Mouse (Mus musculus) heart, embryonic 15.5 days (tissue): ENCODE results near the gene Bcl7c. TPM values are rescaled to one million over a fixed set of nuclear protein-coding genes. Genes with fewer than 3 reads are reported as not detected.
"Not testable (repeated sequence)": the region's sequence is repeated elsewhere in the genome, so short reads cannot be mapped to it uniquely, and the experiment has no call there.

Experiments used
- ATAC-seq: fragments of 200-750 bp; cut with Nextera tagmentation; replicated peaks from 2 replicates; pipeline ENCODE4 v1.8.0; 2017; ENCODE audit warnings: low read depth, moderate TSS enrichment; ENCODE audit not compliant: insufficient number of reproducible peaks, insufficient read depth, low FRiP score
- H3K27ac ChIP-seq: fragments of 300-500 bp; sonication (generic); 2 replicates; pipeline ENCODE4 v1.5.1; 2015; ENCODE audit warnings: mild to moderate bottlenecking, inconsistent platforms
- H3K27me3 ChIP-seq: fragments of 300-500 bp; sonication (generic); 2 replicates; pipeline ENCODE4 v1.6.1; 2015; ENCODE audit warnings: inconsistent platforms
- H3K36me3 ChIP-seq: fragments of 300-500 bp; sonication (generic); 2 replicates; pipeline ENCODE4 v1.6.1; 2015; ENCODE audit warnings: mild to moderate bottlenecking, inconsistent platforms
- H3K4me1 ChIP-seq: fragments of 300-500 bp; sonication (generic); replicated peaks from 2 replicates; pipeline ENCODE4 v1.6.1; 2015; ENCODE audit warnings: inconsistent platforms
- H3K4me2 ChIP-seq: fragments of 300-500 bp; sonication (generic); 2 replicates; pipeline ENCODE4 v1.6.1; 2015; ENCODE audit warnings: inconsistent platforms, mild to moderate bottlenecking, moderate library complexity
- H3K4me3 ChIP-seq: fragments of 300-500 bp; sonication (generic); 2 replicates; pipeline ENCODE4 v1.5.1; 2015; ENCODE audit warnings: mild to moderate bottlenecking, inconsistent platforms
- H3K9ac ChIP-seq: fragments of 300-500 bp; sonication (generic); 2 replicates; pipeline ENCODE4 v1.6.1; 2015; ENCODE audit warnings: mild to moderate bottlenecking, inconsistent platforms
- H3K9me3 ChIP-seq: fragments of 300-500 bp; sonication (generic); replicated peaks from 2 replicates; pipeline ENCODE4 v1.6.1; 2016; ENCODE audit warnings: inconsistent platforms
- WGBS: fragments of 180-500 bp; shearing (Covaris S2); methylation state at CpG from one replicate; pipeline ENCODE4 v1.1.7; 2015; ENCODE audit warnings: mixed read lengths; 5-methylcytosine and 5-hydroxymethylcytosine counted together
- polyA plus RNA-seq: library from polyadenylated mRNA; unstranded; fragments of >200 nt; fragmentation: Nextera tagmentation; extraction: Ambion mirVana; gene quantifications from 2 replicates; pipeline ENCODE4 v1.2.1, GENCODE M21; 2015

The Bcl7c gene
- polyA plus RNA-seq, 1 experiment from 2014 or later = 37.2 TPM

DNA sequence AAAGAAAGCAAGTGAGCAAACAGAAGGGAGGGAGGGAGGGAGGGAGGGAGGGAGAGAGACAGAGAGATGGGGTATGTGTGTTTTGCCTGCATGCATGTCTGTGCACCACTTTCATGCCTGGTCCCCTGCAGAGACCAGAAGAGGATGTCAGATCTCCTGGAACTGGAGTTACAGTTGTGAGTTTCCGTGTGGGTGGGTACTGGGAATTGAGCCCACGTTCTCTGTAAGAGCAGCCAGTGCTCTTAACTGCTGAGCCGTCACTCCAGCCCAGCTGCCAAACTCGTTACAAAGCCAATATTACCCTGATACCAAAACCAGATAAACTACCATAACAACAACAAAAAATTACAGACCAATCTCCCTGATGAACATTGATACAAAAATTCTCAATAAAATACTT lies 67.5 kb downstream of the Bcl7c start:
- Histone ChIP-seq H3K4me2 (no peak overlapping the region), H3K4me1 (peaks cover 9% of the 10 kb centered on the region), H3K36me3 (no peaks in the 10 kb centered on the region), H3K27ac (no peak overlapping the region), H3K4me3 (no peak overlapping the region), H3K9ac (no peak overlapping the region), H3K27me3 (no peaks in the 10 kb centered on the region), H3K9me3 (no peaks in the 10 kb centered on the region)
- ATAC-seq = no peak
- 28% methylated on average over 4 of the region's 4 CpGs for WGBS

DNA sequence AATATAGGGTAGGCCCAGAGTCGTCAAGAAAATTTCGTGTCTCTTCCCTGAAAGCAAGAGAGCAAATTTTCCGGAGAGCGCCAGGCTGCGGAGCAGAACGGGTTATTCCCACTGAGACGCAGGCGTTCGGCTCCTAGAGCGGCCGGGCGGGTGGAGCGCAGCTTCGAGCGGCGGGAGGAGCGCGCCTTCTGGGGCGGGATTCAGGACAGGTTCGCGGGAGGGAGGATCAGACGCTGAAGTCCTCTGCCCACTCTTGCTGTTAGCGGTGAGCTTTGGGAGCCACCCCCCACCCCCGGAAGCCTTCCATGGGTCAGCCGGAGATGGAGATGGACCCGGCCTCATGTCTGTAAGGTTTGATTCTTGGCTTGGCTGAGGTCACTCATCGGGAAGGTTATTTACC lies 71.8 kb downstream of the Bcl7c start:
- Histone ChIP-seq H3K36me3 (no peaks in the 10 kb centered on the region), H3K4me2 (peak overlapping the region; percentile 79), H3K27me3 (no peaks in the 10 kb centered on the region), H3K4me1 (peaks cover 9% of the 10 kb centered on the region), H3K9ac (peak overlapping the region; percentile 67), H3K27ac (no peak overlapping the region), H3K4me3 (peak overlapping the region; percentile 64), H3K9me3 (no peaks in the 10 kb centered on the region)
- peak; percentile 72 for ATAC-seq
- WGBS = under 1% methylated on average over 27 of the region's 27 CpGs

- no peak overlapping the region for H3K4me3 ChIP-seq
- no peak overlapping the region for H3K27ac ChIP-seq
- no peaks in the 10 kb centered on the region for H3K36me3 ChIP-seq
- H3K27me3 ChIP-seq = no peaks in the 10 kb centered on the region
- H3K4me1 ChIP-seq = no peaks in the 10 kb centered on the region
- no peaks in the 10 kb centered on the region for H3K9me3 ChIP-seq
- no peak overlapping the region for H3K4me2 ChIP-seq
- no peak for ATAC-seq
- no peak overlapping the region for H3K9ac ChIP-seq
- 82% methylated on average over 4 of the region's 4 CpGs for WGBS
Measured at GRCm38 (mm10) chr7:127631416-127631815, 77.3 kb downstream of the Bcl7c start.

DNA sequence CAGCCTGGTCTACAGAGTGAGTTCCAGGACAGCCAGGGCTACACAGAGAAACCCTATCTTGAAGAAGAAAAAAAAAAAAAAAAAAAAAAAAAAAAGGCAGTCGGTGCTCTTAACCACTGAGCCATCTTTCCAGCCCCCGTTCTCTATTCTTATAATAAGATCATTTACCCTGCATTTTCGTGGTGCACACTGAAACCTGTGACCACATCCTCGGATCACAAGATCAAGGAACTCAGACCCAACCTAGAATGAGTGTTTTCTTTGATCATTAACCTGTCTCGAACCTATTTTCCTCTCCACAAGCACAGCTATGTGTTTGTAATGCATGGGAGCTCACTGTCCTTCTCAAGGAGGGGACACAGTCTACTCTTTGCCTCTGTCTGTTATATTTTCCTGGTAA lies 80.1 kb downstream of the Bcl7c start:
- Histone ChIP-seq H3K9me3 (no peaks in the 10 kb centered on the region), H3K36me3 (no peaks in the 10 kb centered on the region), H3K4me2 (no peak overlapping the region), H3K27ac (no peak overlapping the region), H3K27me3 (no peaks in the 10 kb centered on the region), H3K4me3 (no peak overlapping the region), H3K9ac (no peak overlapping the region), H3K4me1 (no peaks in the 10 kb centered on the region)
- 69% methylated on average over 5 of the region's 5 CpGs for WGBS
- ATAC-seq = no peak

GRCm38 (mm10) chr7:127626471-127626870 lies 82.3 kb downstream of the Bcl7c start:
- Histone ChIP-seq H3K27me3 (no peaks in the 10 kb centered on the region), H3K36me3 (no peaks in the 10 kb centered on the region), H3K4me3 (no peak overlapping the region), H3K9ac (no peak overlapping the region), H3K27ac (no peak overlapping the region), H3K4me1 (no peaks in the 10 kb centered on the region), H3K4me2 (no peak overlapping the region), H3K9me3 (no peaks in the 10 kb centered on the region)
- WGBS = 82% methylated on average over 4 of the region's 4 CpGs
- no peak for ATAC-seq

- no peak for ATAC-seq
- no peak overlapping the region for H3K4me2 ChIP-seq
- no peaks in the 10 kb centered on the region for H3K27me3 ChIP-seq
- no peak overlapping the region for H3K27ac ChIP-seq
- H3K36me3 ChIP-seq = no peaks in the 10 kb centered on the region
- no peaks in the 10 kb centered on the region for H3K4me1 ChIP-seq
- no peaks in the 10 kb centered on the region for H3K9me3 ChIP-seq
- no peak overlapping the region for H3K9ac ChIP-seq
- WGBS = 97% methylated on average over 7 of the region's 7 CpGs
- H3K4me3 ChIP-seq = no peak overlapping the region
Measured at GRCm38 (mm10) chr7:127626039-127626438, 82.7 kb downstream of the Bcl7c start.

DNA sequence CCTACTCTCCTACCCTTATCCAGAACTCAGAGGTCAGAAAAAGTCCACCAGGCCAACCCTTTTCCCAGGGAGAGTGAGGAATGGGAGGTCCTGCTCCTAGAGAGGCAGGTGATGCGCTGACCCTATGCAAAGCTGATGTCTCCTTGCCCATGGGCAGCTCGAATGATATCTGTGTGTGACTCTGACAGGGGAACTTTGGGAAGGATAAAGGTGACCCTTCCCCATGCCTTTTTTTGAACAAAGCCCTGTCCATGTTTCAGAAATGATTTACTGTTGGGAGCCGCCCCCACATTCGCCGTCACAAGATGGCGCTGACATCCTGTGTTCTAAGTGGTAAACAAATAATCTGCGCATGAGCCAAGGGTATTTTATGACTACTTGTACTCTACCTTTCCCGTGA lies 90.3 kb downstream of the Bcl7c start:
- WGBS = 88% methylated on average over 7 of the region's 8 CpGs

GRCm38 (mm10) chr7:127617962-127618361 lies 90.8 kb downstream of the Bcl7c start:
- peaks cover 18% of the 10 kb centered on the region for H3K4me1 ChIP-seq
- WGBS = 59% methylated on average over 2 of the region's 2 CpGs
- H3K27me3 ChIP-seq = no peaks in the 10 kb centered on the region
- no peak overlapping the region for H3K4me3 ChIP-seq
- H3K9ac ChIP-seq = no peak overlapping the region
- ATAC-seq = no peak
- no peak overlapping the region for H3K27ac ChIP-seq
- no peaks in the 10 kb centered on the region for H3K9me3 ChIP-seq
- 0 out of 2 replicates have a peak, but pooled peaks cover under 1% of the 10 kb centered on the region for H3K36me3 ChIP-seq
- no peak overlapping the region for H3K4me2 ChIP-seq

More for the DNA sequence above, 90.3 kb downstream of the Bcl7c start:
- H3K4me3 ChIP-seq, H3K4me2 ChIP-seq, H3K9me3 ChIP-seq, H3K27me3 ChIP-seq, H3K27ac ChIP-seq, ATAC-seq, H3K36me3 ChIP-seq, H3K9ac ChIP-seq: not testable (repeated sequence)
- H3K4me1 ChIP-seq = peaks cover 17% of the 10 kb centered on the region

GRCm38 (mm10) chr7:127616881-127617280 lies 91.9 kb downstream of the Bcl7c start:
- H3K4me3 ChIP-seq = no peak overlapping the region
- H3K9ac ChIP-seq = no peak overlapping the region
- H3K27me3 ChIP-seq = no peaks in the 10 kb centered on the region
- no peak overlapping the region for H3K4me2 ChIP-seq
- peaks cover 18% of the 10 kb centered on the region for H3K4me1 ChIP-seq
- H3K27ac ChIP-seq = no peak overlapping the region
- no peaks in the 10 kb centered on the region for H3K9me3 ChIP-seq
- WGBS = 56% methylated on average over 1 of the region's 1 CpGs
- H3K36me3 ChIP-seq = peaks cover 11% of the 10 kb centered on the region
- no peak for ATAC-seq

- H3K36me3 ChIP-seq = peaks cover 16% of the 10 kb centered on the region
- no peak overlapping the region for H3K4me2 ChIP-seq
- H3K9ac ChIP-seq = no peak overlapping the region
- ATAC-seq = no peak
- 0 out of 2 replicates have a peak overlapping the region, but pooled peaks have one; percentile 89 for H3K4me3 ChIP-seq
- no peak overlapping the region for H3K27ac ChIP-seq
- 78% methylated on average over 1 of the region's 1 CpGs for WGBS
- H3K27me3 ChIP-seq = no peaks in the 10 kb centered on the region
- H3K4me1 ChIP-seq = peaks cover 18% of the 10 kb centered on the region
- no peaks in the 10 kb centered on the region for H3K9me3 ChIP-seq
Measured at GRCm38 (mm10) chr7:127616336-127616735, 92.4 kb downstream of the Bcl7c start.

GRCm38 (mm10) chr7:127614891-127615843 lies 93.6 kb downstream of the Bcl7c start, which contains the start of gene Zfp629:
TSS of gene Zfp629 (minus strand) at chr7:127615797.
- no peaks in the 10 kb centered on the region for H3K27me3 ChIP-seq
- peak within 1 kb of the TSS; percentile 90 for H3K27ac ChIP-seq
- under 1% methylated on average over 45 of the region's 50 CpGs for WGBS
- H3K9me3 ChIP-seq = no peaks in the 10 kb centered on the region
- ATAC-seq = peak; percentile 88
- peak within 1 kb of the TSS; percentile 72 for H3K4me2 ChIP-seq
- peak within 1 kb of the TSS; percentile 92 for H3K9ac ChIP-seq
- H3K36me3 ChIP-seq = peaks cover 28% of the 10 kb centered on the region
- peak within 1 kb of the TSS; percentile 89 for H3K4me3 ChIP-seq
- peaks cover 18% of the 10 kb centered on the region for H3K4me1 ChIP-seq

- under 1% methylated on average over 44 of the region's 44 CpGs for WGBS
- peak overlapping the region; percentile 89 for H3K4me3 ChIP-seq
- no peaks in the 10 kb centered on the region for H3K9me3 ChIP-seq
- H3K9ac ChIP-seq = peak overlapping the region; percentile 92
- peaks cover 18% of the 10 kb centered on the region for H3K4me1 ChIP-seq
- H3K27ac ChIP-seq = peak overlapping the region; percentile 90
- H3K4me2 ChIP-seq = peak overlapping the region; percentile 72
- ATAC-seq = peak; percentile 71
- H3K36me3 ChIP-seq = peaks cover 35% of the 10 kb centered on the region
- no peaks in the 10 kb centered on the region for H3K27me3 ChIP-seq
Measured at GRCm38 (mm10) chr7:127614511-127614890, 94.2 kb downstream of the Bcl7c start.
